Mouse (Mus musculus): ENCODE data around the gene Pheta1. TPM values are rescaled to one million over a fixed set of nuclear protein-coding genes. Genes with fewer than 3 reads are reported as not detected.
A peak's percentile ranks its signal among the peaks of the same experiment; 100 is the strongest.
"Not testable (repeated sequence)": the region's sequence is repeated elsewhere in the genome, so short reads cannot be mapped to it uniquely, and the experiment has no call there.

Pheta1 gene
- polyA plus RNA-seq, 1 experiment from 2014 or later, result 4.8 TPM

GRCm38 (mm10) chr5:121843138-121843905 lies 5.5 kb upstream of the Pheta1 start:
- Histone ChIP-seq H3K9me3 (ENCODE audit: low read length) (no peaks in the 10 kb centered on the region), H3K27me3 (ENCODE audit: insufficient read depth, low read length) (peaks cover 8% of the 10 kb centered on the region; the same call in 1 of the 2 replicates), H3K36me3 (replicated peaks; ENCODE audit: insufficient read depth, low read length) (no peaks in the 10 kb centered on the region), H3K9ac (replicated peaks) (peak overlapping the region; percentile 57; the same call in 1 of the 2 replicates), H3K27ac (ENCODE audit: low read depth) (no peak overlapping the region), H3K4me2 (ENCODE audit: low read depth, low read length) (peak overlapping the region; percentile 93), H3K4me3 (ENCODE audit: low read depth, low read length) (peak overlapping the region; percentile 56), H3K4me1 (ENCODE audit: insufficient read depth) (peaks cover 31% of the 10 kb centered on the region)
- ATAC-seq, result no peak
- WGBS (ENCODE audit: insufficient replicate concordance), result 12% methylated on average over 17 of the region's 17 CpGs
- peak; percentile 54 for DNase-seq
- TF ChIP-seq CTCF (IDR thresholded peaks at IDR 0.05; ENCODE audit: low read depth), result no peak
- no peak for TF ChIP-seq EP300 (IDR thresholded peaks at IDR 0.05; ENCODE audit: low read depth)

DNA sequence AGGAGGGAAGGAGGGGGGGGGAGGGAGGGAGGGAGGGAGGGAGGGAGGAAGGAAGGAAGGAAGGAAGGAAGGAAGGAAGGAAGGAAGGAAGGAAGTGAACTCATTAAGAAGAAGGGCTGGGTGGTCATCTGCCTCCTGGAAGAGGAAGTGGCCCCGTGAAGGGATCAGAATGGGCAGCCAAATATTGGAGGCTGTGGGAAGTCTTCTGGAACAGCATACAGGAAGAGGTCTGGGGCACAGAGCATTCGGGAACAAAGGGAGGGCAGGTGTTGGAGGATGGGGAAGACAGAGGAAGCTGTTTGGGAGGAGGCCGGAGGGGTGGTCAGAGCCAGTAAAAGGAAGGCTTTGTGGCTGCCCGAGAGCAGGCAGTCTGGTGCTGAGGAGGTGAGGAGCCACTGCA lies 3.4 kb upstream of the Pheta1 start:
- H3K4me3 ChIP-seq (ENCODE audit: low read depth, low read length), result no peak overlapping the region
- H3K4me2 ChIP-seq (ENCODE audit: low read depth, low read length), result no peak overlapping the region
- H3K36me3 ChIP-seq (replicated peaks; ENCODE audit: insufficient read depth, low read length), result no peaks in the 10 kb centered on the region
- TF ChIP-seq CTCF (IDR thresholded peaks at IDR 0.05; ENCODE audit: low read depth), result no peak
- no peak for TF ChIP-seq EP300 (IDR thresholded peaks at IDR 0.05; ENCODE audit: low read depth)
- 21% methylated on average over 4 of the region's 4 CpGs for WGBS (ENCODE audit: insufficient replicate concordance)
- peaks cover 8% of the 10 kb centered on the region; the same call in 1 of the 2 replicates for H3K27me3 ChIP-seq (ENCODE audit: insufficient read depth, low read length)
- H3K4me1 ChIP-seq (ENCODE audit: insufficient read depth), result peaks cover 32% of the 10 kb centered on the region
- no peak overlapping the region for H3K27ac ChIP-seq (ENCODE audit: low read depth)
- ATAC-seq (no peak), DNase-seq (no peak)
- no peak overlapping the region for H3K9ac ChIP-seq (replicated peaks)
- H3K9me3 ChIP-seq (ENCODE audit: low read length), result no peaks in the 10 kb centered on the region

DNA sequence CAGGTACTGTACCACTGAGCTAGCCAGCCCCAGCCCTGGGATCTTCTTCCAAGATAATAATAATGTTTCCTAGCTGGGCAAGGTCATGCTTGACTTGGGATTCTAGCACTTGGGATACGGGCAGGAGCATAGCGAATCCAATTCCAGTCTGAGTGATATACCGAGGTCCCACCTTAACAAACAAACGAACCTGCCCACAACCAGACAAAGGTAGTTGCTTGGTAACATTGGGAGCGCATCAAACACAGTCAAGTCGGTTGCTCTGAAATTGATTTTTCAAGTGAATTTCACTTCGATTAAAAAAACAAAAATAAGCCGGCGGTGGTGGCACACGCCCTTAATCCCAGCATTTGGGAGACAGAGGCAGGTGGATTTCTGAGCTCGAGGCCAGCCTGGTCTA lies 2.5 kb upstream of the Pheta1 start:
- no peak overlapping the region for H3K4me3 ChIP-seq (ENCODE audit: low read depth, low read length)
- H3K27ac ChIP-seq (ENCODE audit: low read depth), result no peak overlapping the region
- no peaks in the 10 kb centered on the region for H3K36me3 ChIP-seq (replicated peaks; ENCODE audit: insufficient read depth, low read length)
- DNase-seq (no peak), ATAC-seq (no peak)
- no peak overlapping the region for H3K4me2 ChIP-seq (ENCODE audit: low read depth, low read length)
- no peak for TF ChIP-seq CTCF (IDR thresholded peaks at IDR 0.05; ENCODE audit: low read depth)
- no peak for TF ChIP-seq EP300 (IDR thresholded peaks at IDR 0.05; ENCODE audit: low read depth)
- H3K9me3 ChIP-seq (ENCODE audit: low read length), result no peaks in the 10 kb centered on the region
- peaks cover 8% of the 10 kb centered on the region; the same call in 1 of the 2 replicates for H3K27me3 ChIP-seq (ENCODE audit: insufficient read depth, low read length)
- no peak overlapping the region for H3K9ac ChIP-seq (replicated peaks)
- H3K4me1 ChIP-seq (ENCODE audit: insufficient read depth), result peaks cover 37% of the 10 kb centered on the region
- WGBS (ENCODE audit: insufficient replicate concordance), result 72% methylated on average over 11 of the region's 11 CpGs

GRCm38 (mm10) chr5:121847269-121847668 lies 1.5 kb upstream of the Pheta1 start:
- ATAC-seq, result not testable (repeated sequence)
- WGBS (ENCODE audit: insufficient replicate concordance), result 68% methylated on average over 3 of the region's 3 CpGs
- H3K4me1 ChIP-seq (ENCODE audit: insufficient read depth), result peaks cover 32% of the 10 kb centered on the region

DNA sequence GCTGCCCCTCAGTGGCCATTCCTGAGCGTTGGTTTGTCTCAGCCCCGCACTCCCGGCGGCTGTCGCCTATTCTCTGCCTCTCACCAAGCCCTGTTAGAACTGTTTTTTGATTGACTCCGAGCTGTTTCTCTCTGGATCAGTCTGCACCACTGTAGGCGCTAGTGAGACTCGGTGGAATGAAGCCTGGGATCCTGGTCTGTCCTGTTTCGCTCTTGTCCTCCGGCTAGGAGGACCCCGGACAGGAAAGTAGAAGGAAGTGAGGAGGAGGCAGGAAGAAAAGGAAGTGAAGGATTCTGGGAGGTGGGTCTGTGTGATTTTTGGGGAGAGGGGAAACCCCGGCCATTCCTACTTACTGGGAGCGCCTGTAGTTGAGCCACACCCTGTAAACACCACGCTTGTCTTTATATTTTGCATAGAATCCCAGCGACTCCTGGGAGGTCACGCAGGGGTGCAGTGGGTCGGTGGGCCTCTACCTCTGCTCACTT lies 707 bp upstream of the Pheta1 start:
- Histone ChIP-seq H3K4me3 (ENCODE audit: low read depth, low read length) (peak overlapping the region; percentile 93), H3K4me2 (ENCODE audit: low read depth, low read length) (peak overlapping the region; percentile 89), H3K27ac (ENCODE audit: low read depth) (peak overlapping the region; percentile 82), H3K36me3 (replicated peaks; ENCODE audit: insufficient read depth, low read length) (peaks cover 4% of the 10 kb centered on the region; the same call in 1 of the 2 replicates), H3K4me1 (ENCODE audit: insufficient read depth) (peaks cover 26% of the 10 kb centered on the region), H3K9ac (replicated peaks) (peak overlapping the region; percentile 89), H3K9me3 (ENCODE audit: low read length) (no peaks in the 10 kb centered on the region), H3K27me3 (ENCODE audit: insufficient read depth, low read length) (peaks cover 8% of the 10 kb centered on the region; the same call in 1 of the 2 replicates)
- ATAC-seq (peak; percentile 39), DNase-seq (no peak)
- under 1% methylated on average over 17 of the region's 17 CpGs for WGBS (ENCODE audit: insufficient replicate concordance)
- TF ChIP-seq EP300 (IDR thresholded peaks at IDR 0.05; ENCODE audit: low read depth) (no peak), CTCF (IDR thresholded peaks at IDR 0.05; ENCODE audit: low read depth) (peak; percentile 39)

More at GRCm38 (mm10) chr5:121847269-121847668, 1.5 kb upstream of the Pheta1 start:
- H3K36me3 ChIP-seq (replicated peaks; ENCODE audit: insufficient read depth, low read length); H3K4me2 ChIP-seq (ENCODE audit: low read depth, low read length); H3K4me3 ChIP-seq (ENCODE audit: low read depth, low read length); DNase-seq; H3K9ac ChIP-seq (replicated peaks); H3K9me3 ChIP-seq (ENCODE audit: low read length); H3K27ac ChIP-seq (ENCODE audit: low read depth); H3K27me3 ChIP-seq (ENCODE audit: insufficient read depth, low read length): not testable (repeated sequence)

- peak overlapping the region; percentile 89 for H3K9ac ChIP-seq (replicated peaks)
- no peaks in the 10 kb centered on the region for H3K9me3 ChIP-seq (ENCODE audit: low read length)
- no peaks in the 10 kb centered on the region for H3K27me3 ChIP-seq (ENCODE audit: insufficient read depth, low read length)
- WGBS (ENCODE audit: insufficient replicate concordance), result 41% methylated on average over 20 of the region's 20 CpGs
- DNase-seq (no peak), ATAC-seq (no peak)
- TF ChIP-seq CTCF (IDR thresholded peaks at IDR 0.05; ENCODE audit: low read depth) (0 out of 2 replicates have a peak, but pooled peaks have one; percentile 24), EP300 (IDR thresholded peaks at IDR 0.05; ENCODE audit: low read depth) (no peak)
- H3K4me1 ChIP-seq (ENCODE audit: insufficient read depth), result peaks cover 26% of the 10 kb centered on the region
- peak overlapping the region; percentile 93 for H3K4me3 ChIP-seq (ENCODE audit: low read depth, low read length)
- peak overlapping the region; percentile 82; the same call in 1 of the 2 replicates for H3K27ac ChIP-seq (ENCODE audit: low read depth)
- H3K36me3 ChIP-seq (replicated peaks; ENCODE audit: insufficient read depth, low read length), result peaks cover 4% of the 10 kb centered on the region; the same call in 1 of the 2 replicates
- H3K4me2 ChIP-seq (ENCODE audit: low read depth, low read length), result peak overlapping the region; percentile 89
Measured at GRCm38 (mm10) chr5:121849478-121850349, 930 bp downstream of the Pheta1 start.
